Mouse (Mus musculus) liver, embryonic 13.5 days (tissue): ENCODE data around the gene 2010003K11Rik. TPM values are rescaled to one million over a fixed set of nuclear protein-coding genes. Genes with fewer than 3 reads are reported as not detected.
"Not testable (repeated sequence)": the region's sequence is repeated elsewhere in the genome, so short reads cannot be mapped to it uniquely, and the experiment has no call there.

Source experiments
- ATAC-seq: fragments of 200-750 bp; cut with Nextera tagmentation; 2 replicates; pipeline ENCODE4 v1.8.0; 2017; ENCODE audit warnings: low read depth, mild to moderate bottlenecking, moderate number of reproducible peaks, moderate library complexity
- DNase-seq: peaks from one replicate; pipeline ENCODE4 v3.0.0; 2022
- H3K27ac ChIP-seq: fragments of 300-500 bp; sonication (generic); 2 replicates; pipeline ENCODE4 v1.5.1; 2015; ENCODE audit warnings: moderate library complexity, mild to moderate bottlenecking, inconsistent platforms
- H3K27me3 ChIP-seq: fragments of 300-500 bp; sonication (generic); 2 replicates; pipeline ENCODE4 v1.6.1; 2015; ENCODE audit warnings: mild to moderate bottlenecking, inconsistent platforms
- H3K36me3 ChIP-seq: fragments of 300-500 bp; sonication (generic); 2 replicates; pipeline ENCODE4 v1.6.1; 2015; ENCODE audit warnings: mild to moderate bottlenecking, inconsistent platforms
- H3K4me1 ChIP-seq: fragments of 300-500 bp; sonication (generic); replicated peaks from 2 replicates; pipeline ENCODE4 v1.6.1; 2015; ENCODE audit warnings: inconsistent platforms
- H3K4me2 ChIP-seq: fragments of 300-500 bp; sonication (generic); 2 replicates; pipeline ENCODE4 v1.6.1; 2015; ENCODE audit warnings: inconsistent platforms, mild to moderate bottlenecking, moderate library complexity
- H3K4me3 ChIP-seq: fragments of 300-500 bp; sonication (generic); replicated peaks from 2 replicates; pipeline ENCODE4 v1.5.1; 2015; ENCODE audit warnings: mild to moderate bottlenecking, inconsistent platforms
- H3K9ac ChIP-seq: fragments of 300-500 bp; sonication (generic); 2 replicates; pipeline ENCODE4 v1.6.1; 2015; ENCODE audit warnings: mild to moderate bottlenecking, inconsistent platforms
- H3K9me3 ChIP-seq: fragments of 300-500 bp; sonication (generic); replicated peaks from 2 replicates; pipeline ENCODE4 v1.6.1; 2016; ENCODE audit warnings: inconsistent platforms
- WGBS: fragments of 180-500 bp; shearing (Covaris S2); methylation state at CpG from one replicate; pipeline ENCODE4 v1.1.7; 2015; ENCODE audit not compliant: insufficient replicate concordance; 5-methylcytosine and 5-hydroxymethylcytosine counted together
- polyA plus RNA-seq: library from polyadenylated mRNA; unstranded; fragments of >200 nt; fragmentation: Nextera tagmentation; extraction: Ambion mirVana; gene quantifications from 2 replicates; pipeline ENCODE4 v1.2.1, GENCODE M21; 2015

2010003K11Rik gene
- polyA plus RNA-seq, 1 experiment from 2014 or later: not detected

GRCm38 (mm10) chr19:4454040-4454439 lies 44.3 kb downstream of the 2010003K11Rik start:
- H3K36me3 ChIP-seq, H3K27ac ChIP-seq, H3K4me2 ChIP-seq, H3K4me3 ChIP-seq, H3K4me1 ChIP-seq, DNase-seq, H3K27me3 ChIP-seq, ATAC-seq, H3K9me3 ChIP-seq, H3K9ac ChIP-seq: not testable (repeated sequence)
- WGBS: 31% methylated on average over 1 of the region's 1 CpGs

- Histone ChIP-seq H3K9ac (no peak overlapping the region), H3K4me2 (no peak overlapping the region), H3K36me3 (no peaks in the 10 kb centered on the region), H3K4me3 (no peak overlapping the region), H3K9me3 (no peaks in the 10 kb centered on the region), H3K4me1 (0 out of 2 replicates have a peak, but pooled peaks cover 4% of the 10 kb centered on the region), H3K27ac (no peak overlapping the region), H3K27me3 (peaks cover 4% of the 10 kb centered on the region; the same call in 1 of the 2 replicates)
- no peak for DNase-seq
- 45% methylated on average over 4 of the region's 4 CpGs for WGBS
- no peak for ATAC-seq
Measured at GRCm38 (mm10) chr19:4452525-4452924, 45.9 kb downstream of the 2010003K11Rik start.

- DNase-seq: no peak
- no peak overlapping the region for H3K4me3 ChIP-seq
- 35% methylated on average over 5 of the region's 5 CpGs for WGBS
Measured at GRCm38 (mm10) chr19:4451965-4452364, 46.4 kb downstream of the 2010003K11Rik start.

GRCm38 (mm10) chr19:4451098-4451497 lies 47.3 kb downstream of the 2010003K11Rik start:
- 51% methylated on average over 8 of the region's 8 CpGs for WGBS
- H3K9ac ChIP-seq: no peak overlapping the region

More at GRCm38 (mm10) chr19:4451965-4452364, 46.4 kb downstream of the 2010003K11Rik start:
- Histone ChIP-seq H3K27me3 (peaks cover 4% of the 10 kb centered on the region; the same call in 1 of the 2 replicates), H3K4me1 (0 out of 2 replicates have a peak, but pooled peaks cover 4% of the 10 kb centered on the region), H3K27ac (no peak overlapping the region), H3K4me2 (no peak overlapping the region), H3K9me3 (no peaks in the 10 kb centered on the region), H3K36me3 (no peaks in the 10 kb centered on the region), H3K9ac (no peak overlapping the region)
- peak; percentile 29; the same call in 1 of the 2 replicates for ATAC-seq

GRCm38 (mm10) chr19:4450666-4451065 lies 47.7 kb downstream of the 2010003K11Rik start:
- Histone ChIP-seq H3K27me3 (0 out of 2 replicates have a peak, but pooled peaks cover 4% of the 10 kb centered on the region), H3K4me1 (no peaks in the 10 kb centered on the region), H3K9ac (no peak overlapping the region), H3K4me2 (no peak overlapping the region), H3K27ac (no peak overlapping the region), H3K36me3 (no peaks in the 10 kb centered on the region), H3K4me3 (no peak overlapping the region), H3K9me3 (no peaks in the 10 kb centered on the region)
- WGBS: 49% methylated on average over 5 of the region's 5 CpGs
- ATAC-seq (no peak), DNase-seq (no peak)

More at GRCm38 (mm10) chr19:4451098-4451497, 47.3 kb downstream of the 2010003K11Rik start:
- no peak overlapping the region for H3K4me3 ChIP-seq
- DNase-seq: no peak
- no peak for ATAC-seq
- no peaks in the 10 kb centered on the region for H3K9me3 ChIP-seq
- no peak overlapping the region for H3K27ac ChIP-seq
- H3K36me3 ChIP-seq: no peaks in the 10 kb centered on the region
- no peak overlapping the region for H3K4me2 ChIP-seq
- 0 out of 2 replicates have a peak, but pooled peaks cover 4% of the 10 kb centered on the region for H3K27me3 ChIP-seq
- H3K4me1 ChIP-seq: no peaks in the 10 kb centered on the region

GRCm38 (mm10) chr19:4449230-4449629 lies 49.2 kb downstream of the 2010003K11Rik start:
- ATAC-seq: no peak
- H3K27ac ChIP-seq: no peak overlapping the region
- no peak overlapping the region for H3K4me2 ChIP-seq
- WGBS: 79% methylated on average over 9 of the region's 9 CpGs
- H3K4me1 ChIP-seq: no peaks in the 10 kb centered on the region
- no peaks in the 10 kb centered on the region for H3K27me3 ChIP-seq
- H3K9ac ChIP-seq: no peak overlapping the region
- H3K36me3 ChIP-seq: no peaks in the 10 kb centered on the region
- no peak overlapping the region for H3K4me3 ChIP-seq
- no peak for DNase-seq
- H3K9me3 ChIP-seq: no peaks in the 10 kb centered on the region

- Histone ChIP-seq H3K27ac (no peak overlapping the region), H3K4me3 (no peak overlapping the region), H3K36me3 (no peaks in the 10 kb centered on the region), H3K27me3 (0 out of 2 replicates have a peak, but pooled peaks cover 4% of the 10 kb centered on the region), H3K9me3 (no peaks in the 10 kb centered on the region), H3K4me2 (no peak overlapping the region), H3K4me1 (no peaks in the 10 kb centered on the region), H3K9ac (no peak overlapping the region)
- no peak for ATAC-seq
- WGBS: 71% methylated on average over 9 of the region's 9 CpGs
- DNase-seq: no peak
Measured at GRCm38 (mm10) chr19:4447445-4447844, 50.9 kb downstream of the 2010003K11Rik start.

Other genes starting within 250 kb of the 2010003K11Rik start
- 1.3 and 1.7 TPM in 2 replicates for gene Ssh3, start 229.4 kb downstream of the 2010003K11Rik start, polyA plus RNA-seq
- 0.57 and 0.74 TPM in 2 replicates for gene Ankrd13d, start 215.4 kb downstream of the 2010003K11Rik start, polyA plus RNA-seq
- gene Grk2, start 192.4 kb downstream of the 2010003K11Rik start, polyA plus RNA-seq: 10.1 and 10.3 TPM in 2 replicates
- 10.9 and 15.4 TPM in 2 replicates for gene Kdm2a, start 100.3 kb downstream of the 2010003K11Rik start, polyA plus RNA-seq
- 6.5 and 6.7 TPM in 2 replicates for gene Rhod, start 59.2 kb downstream of the 2010003K11Rik start, polyA plus RNA-seq
- gene Syt12, start 21.1 kb downstream of the 2010003K11Rik start, polyA plus RNA-seq: 0.17 and 0.22 TPM in 2 replicates
- gene Pcx, start 11.9 kb upstream of the 2010003K11Rik start, polyA plus RNA-seq: 31.4 and 35.1 TPM in 2 replicates
- gene Lrfn4, start 117.1 kb upstream of the 2010003K11Rik start, polyA plus RNA-seq: 0.43 and 0.59 TPM in 2 replicates
- 31.3 and 32.3 TPM in 2 replicates for gene Rce1, start 127.1 kb upstream of the 2010003K11Rik start, polyA plus RNA-seq
- 0.79 TPM in 1 of 2 replicates, not detected in the other for gene Gm960, start 200.1 kb upstream of the 2010003K11Rik start, polyA plus RNA-seq
- gene Sptbn2, start 212.6 kb upstream of the 2010003K11Rik start, polyA plus RNA-seq: 0.09 and 0.13 TPM in 2 replicates